Mouse (Mus musculus): Measurements from ENCODE around the gene Htra3. TPM values are rescaled to one million over a fixed set of nuclear protein-coding genes. Genes with fewer than 3 reads are reported as not detected.

The Htra3 gene
- 4.7 and 6.2 TPM in 2 replicates for polyA plus RNA-seq (2014; fragmentation: Nextera tagmentation; extraction: Ambion mirVana)

DNA sequence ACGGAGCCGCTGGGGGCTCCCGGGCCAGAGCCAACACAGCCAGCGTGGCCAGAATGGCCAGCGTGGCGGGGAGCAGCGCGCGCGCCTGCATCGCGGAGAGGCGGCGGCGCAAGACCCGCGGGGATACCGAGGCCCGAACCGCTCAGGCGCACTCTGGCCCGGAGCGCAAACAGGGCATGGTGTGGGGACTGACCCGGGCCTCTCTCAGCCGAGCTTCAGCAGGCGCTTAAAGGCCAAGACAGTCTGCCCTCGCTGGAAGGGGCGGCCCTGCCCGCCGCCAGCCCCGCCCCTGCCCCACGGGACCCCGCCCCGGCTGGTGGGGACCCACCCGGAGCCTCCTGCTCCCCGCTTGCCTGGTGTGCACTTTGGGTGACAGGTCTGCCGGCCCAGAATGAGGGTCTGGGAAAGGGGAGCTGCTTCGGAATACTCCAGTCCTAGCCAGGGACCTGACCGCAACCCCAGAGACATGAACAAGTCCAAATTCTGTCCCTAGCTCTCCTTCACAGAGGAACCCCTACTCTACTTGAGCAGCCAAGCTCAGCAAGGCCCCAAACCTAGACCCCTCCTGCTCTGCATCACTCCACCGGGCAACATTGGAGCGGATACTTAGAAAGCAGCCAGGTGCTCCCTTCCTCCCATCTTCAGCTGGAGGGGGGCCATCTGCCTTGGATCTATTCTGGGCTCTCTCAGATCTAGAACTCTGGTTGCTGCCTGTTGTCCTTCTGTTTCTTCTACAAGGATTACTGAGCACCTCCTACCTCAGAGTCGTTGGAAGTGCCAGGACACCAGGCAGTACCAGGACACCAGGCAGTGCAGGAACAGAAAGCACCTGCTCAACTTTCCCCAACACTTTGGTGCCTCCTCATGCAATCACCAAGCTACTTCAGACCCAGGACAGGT, at the start of gene Htra3:
Gene Htra3, minus strand, starts transcription at position 527 of the 900 bp plus-strand sequence.
- no peaks in the 10 kb centered on the region for H3K9me3 ChIP-seq (ENCODE audit: control insufficient read depth, low read length)
- DNase-seq (ENCODE audit: low spot score): no peak
- ATAC-seq (ENCODE audit: low FRiP score): no peak
- peak within 1 kb of the TSS; percentile 63 for H3K4me2 ChIP-seq (replicated peaks; ENCODE audit: low read depth, low read length)
- peak within 1 kb of the TSS; percentile 32 for H3K4me3 ChIP-seq (ENCODE audit: low read depth, low read length)
- H3K27ac ChIP-seq (ENCODE audit: low read depth, low read length): no peak within 1 kb of the TSS
- H3K4me1 ChIP-seq (replicated peaks; ENCODE audit: control insufficient read depth, insufficient read depth, low read length): peaks cover 3% of the 10 kb centered on the region; the same call in 1 of the 2 replicates
- peaks cover 24% of the 10 kb centered on the region for H3K27me3 ChIP-seq (ENCODE audit: control insufficient read depth, insufficient read depth, low read length)
- H3K9ac ChIP-seq (ENCODE audit: low read depth, low read length): 0 out of 2 replicates have a peak within 1 kb of the TSS, but pooled peaks have one; percentile 19
- H3K36me3 ChIP-seq (ENCODE audit: control insufficient read depth, insufficient read depth, low read length): no peaks in the 10 kb centered on the region
- 12% methylated on average over 32 of the region's 42 CpGs for WGBS

DNA sequence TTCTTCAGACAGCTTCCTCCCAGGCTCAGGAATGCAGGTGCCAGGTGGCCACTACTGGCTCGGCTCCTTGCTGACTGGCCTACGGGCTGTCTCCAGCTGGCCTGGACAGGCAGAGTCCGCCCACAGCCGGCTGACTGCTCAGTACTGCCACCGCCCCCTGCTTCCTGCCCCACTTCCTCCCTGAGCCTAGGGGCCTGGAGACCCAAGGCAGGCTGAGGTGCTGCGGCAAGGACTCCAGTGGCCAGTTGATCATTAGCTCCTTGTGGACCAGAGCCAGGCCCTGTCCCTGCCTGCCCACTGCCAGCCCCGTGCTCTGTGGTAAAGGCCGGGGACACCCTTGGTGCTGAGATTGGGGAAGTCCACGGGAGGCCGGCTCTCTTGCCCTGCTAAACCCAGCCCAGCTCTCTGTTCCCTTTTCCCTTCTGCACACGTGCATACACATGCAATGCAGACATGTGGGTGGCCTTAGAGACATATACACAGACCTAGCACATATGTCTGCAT, 49.4 kb upstream of the Htra3 start:
- H3K27ac ChIP-seq (ENCODE audit: low read depth, low read length): no peak overlapping the region
- DNase-seq (ENCODE audit: low spot score): peak; percentile 19
- H3K4me3 ChIP-seq (ENCODE audit: low read depth, low read length): no peak overlapping the region
- no peak overlapping the region for H3K4me2 ChIP-seq (replicated peaks; ENCODE audit: low read depth, low read length)
- H3K9ac ChIP-seq (ENCODE audit: low read depth, low read length): no peak overlapping the region
- no peaks in the 10 kb centered on the region for H3K36me3 ChIP-seq (ENCODE audit: control insufficient read depth, insufficient read depth, low read length)
- no peaks in the 10 kb centered on the region for H3K27me3 ChIP-seq (ENCODE audit: control insufficient read depth, insufficient read depth, low read length)
- no peaks in the 10 kb centered on the region for H3K9me3 ChIP-seq (ENCODE audit: control insufficient read depth, low read length)
- no peaks in the 10 kb centered on the region for H3K4me1 ChIP-seq (replicated peaks; ENCODE audit: control insufficient read depth, insufficient read depth, low read length)
- no peak for ATAC-seq (ENCODE audit: low FRiP score)
- 54% methylated on average over 11 of the region's 11 CpGs for WGBS

DNA sequence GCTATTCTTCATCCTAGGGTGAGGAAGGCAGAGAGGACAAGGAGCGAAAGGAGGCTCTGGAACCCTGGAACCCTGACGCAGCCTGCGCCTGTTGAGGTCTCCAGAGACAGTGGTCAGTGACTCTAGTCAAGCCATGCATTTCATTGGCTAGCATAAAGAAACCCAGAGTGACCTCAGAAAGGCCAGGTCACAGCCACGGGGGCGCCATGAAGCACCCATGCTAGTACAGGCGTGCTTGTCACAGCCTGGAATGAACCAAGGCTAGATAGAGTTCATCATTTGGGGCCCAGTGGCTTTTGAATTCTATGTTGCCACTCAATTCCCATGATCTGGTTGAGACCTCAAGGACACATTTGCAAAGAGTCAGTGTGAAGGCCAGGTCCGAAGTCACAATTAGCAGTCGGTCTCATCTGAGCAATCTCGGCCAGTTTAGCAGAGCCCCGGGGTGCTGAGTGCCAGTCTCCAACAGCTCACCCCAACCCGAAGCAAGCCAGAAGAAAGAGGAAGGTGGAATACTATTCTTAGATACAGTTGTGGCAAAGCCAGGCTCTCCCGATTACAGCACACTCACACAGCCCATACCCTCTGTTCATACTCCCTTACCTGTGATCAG, 48.9 kb upstream of the Htra3 start:
- Histone ChIP-seq H3K4me2 (replicated peaks; ENCODE audit: low read depth, low read length) (no peak overlapping the region), H3K4me1 (replicated peaks; ENCODE audit: control insufficient read depth, insufficient read depth, low read length) (no peaks in the 10 kb centered on the region), H3K27ac (ENCODE audit: low read depth, low read length) (no peak overlapping the region), H3K36me3 (ENCODE audit: control insufficient read depth, insufficient read depth, low read length) (no peaks in the 10 kb centered on the region), H3K27me3 (ENCODE audit: control insufficient read depth, insufficient read depth, low read length) (no peaks in the 10 kb centered on the region), H3K4me3 (ENCODE audit: low read depth, low read length) (no peak overlapping the region), H3K9me3 (ENCODE audit: control insufficient read depth, low read length) (no peaks in the 10 kb centered on the region), H3K9ac (ENCODE audit: low read depth, low read length) (no peak overlapping the region)
- no peak for ATAC-seq (ENCODE audit: low FRiP score)
- no peak for DNase-seq (ENCODE audit: low spot score)
- 87% methylated on average over 12 of the region's 12 CpGs for WGBS

- 91% methylated on average over 5 of the region's 5 CpGs for WGBS
- Histone ChIP-seq H3K9ac (ENCODE audit: low read depth, low read length) (no peak overlapping the region), H3K27me3 (ENCODE audit: control insufficient read depth, insufficient read depth, low read length) (no peaks in the 10 kb centered on the region), H3K4me3 (ENCODE audit: low read depth, low read length) (no peak overlapping the region), H3K27ac (ENCODE audit: low read depth, low read length) (no peak overlapping the region), H3K36me3 (ENCODE audit: control insufficient read depth, insufficient read depth, low read length) (no peaks in the 10 kb centered on the region), H3K9me3 (ENCODE audit: control insufficient read depth, low read length) (no peaks in the 10 kb centered on the region), H3K4me1 (replicated peaks; ENCODE audit: control insufficient read depth, insufficient read depth, low read length) (no peaks in the 10 kb centered on the region), H3K4me2 (replicated peaks; ENCODE audit: low read depth, low read length) (no peak overlapping the region)
- no peak for DNase-seq (ENCODE audit: low spot score)
- ATAC-seq (ENCODE audit: low FRiP score): no peak
Measured at GRCm38 (mm10) chr5:35727447-35727846, 47.9 kb upstream of the Htra3 start.

GRCm38 (mm10) chr5:35725840-35726239, 46.3 kb upstream of the Htra3 start:
- H3K4me2 ChIP-seq (replicated peaks; ENCODE audit: low read depth, low read length): no peak overlapping the region
- no peak overlapping the region for H3K27ac ChIP-seq (ENCODE audit: low read depth, low read length)
- H3K4me1 ChIP-seq (replicated peaks; ENCODE audit: control insufficient read depth, insufficient read depth, low read length): no peaks in the 10 kb centered on the region
- H3K4me3 ChIP-seq (ENCODE audit: low read depth, low read length): no peak overlapping the region
- WGBS: 81% methylated on average over 3 of the region's 3 CpGs
- H3K27me3 ChIP-seq (ENCODE audit: control insufficient read depth, insufficient read depth, low read length): no peaks in the 10 kb centered on the region
- H3K36me3 ChIP-seq (ENCODE audit: control insufficient read depth, insufficient read depth, low read length): no peaks in the 10 kb centered on the region
- no peaks in the 10 kb centered on the region for H3K9me3 ChIP-seq (ENCODE audit: control insufficient read depth, low read length)
- no peak overlapping the region for H3K9ac ChIP-seq (ENCODE audit: low read depth, low read length)
- ATAC-seq (ENCODE audit: low FRiP score) (no peak), DNase-seq (ENCODE audit: low spot score) (no peak)

GRCm38 (mm10) chr5:35723900-35724299, 44.3 kb upstream of the Htra3 start:
- Histone ChIP-seq H3K4me2 (replicated peaks; ENCODE audit: low read depth, low read length) (no peak overlapping the region), H3K9ac (ENCODE audit: low read depth, low read length) (no peak overlapping the region), H3K4me3 (ENCODE audit: low read depth, low read length) (no peak overlapping the region), H3K36me3 (ENCODE audit: control insufficient read depth, insufficient read depth, low read length) (no peaks in the 10 kb centered on the region), H3K9me3 (ENCODE audit: control insufficient read depth, low read length) (no peaks in the 10 kb centered on the region), H3K4me1 (replicated peaks; ENCODE audit: control insufficient read depth, insufficient read depth, low read length) (no peaks in the 10 kb centered on the region), H3K27ac (ENCODE audit: low read depth, low read length) (no peak overlapping the region), H3K27me3 (ENCODE audit: control insufficient read depth, insufficient read depth, low read length) (no peaks in the 10 kb centered on the region)
- ATAC-seq (ENCODE audit: low FRiP score) (no peak), DNase-seq (ENCODE audit: low spot score) (no peak)
- 76% methylated on average over 5 of the region's 5 CpGs for WGBS

DNA sequence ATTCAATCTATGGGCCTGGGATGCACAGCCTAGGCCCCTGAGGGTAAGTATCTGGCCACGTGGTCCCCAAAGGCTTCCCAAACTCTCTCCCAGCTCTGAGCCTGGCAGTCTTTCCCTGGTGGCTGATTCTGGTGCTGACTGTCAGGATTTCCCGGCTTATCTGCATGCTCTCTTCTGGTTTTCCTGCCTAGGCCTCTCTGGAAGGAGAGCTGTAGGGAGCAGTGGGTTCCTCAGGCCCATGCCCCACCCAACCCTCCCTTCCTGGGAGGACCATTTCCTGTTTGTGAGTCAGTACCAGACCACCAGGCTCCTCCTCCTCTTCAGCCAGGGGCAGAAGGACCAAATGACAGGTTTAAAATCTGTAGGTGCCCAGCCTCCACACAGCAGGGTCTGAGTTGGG, 43.1 kb upstream of the Htra3 start:
- Histone ChIP-seq H3K9ac (ENCODE audit: low read depth, low read length) (no peak overlapping the region), H3K9me3 (ENCODE audit: control insufficient read depth, low read length) (no peaks in the 10 kb centered on the region), H3K27me3 (ENCODE audit: control insufficient read depth, insufficient read depth, low read length) (no peaks in the 10 kb centered on the region), H3K36me3 (ENCODE audit: control insufficient read depth, insufficient read depth, low read length) (no peaks in the 10 kb centered on the region), H3K4me1 (replicated peaks; ENCODE audit: control insufficient read depth, insufficient read depth, low read length) (no peaks in the 10 kb centered on the region), H3K4me2 (replicated peaks; ENCODE audit: low read depth, low read length) (no peak overlapping the region), H3K4me3 (ENCODE audit: low read depth, low read length) (no peak overlapping the region), H3K27ac (ENCODE audit: low read depth, low read length) (no peak overlapping the region)
- ATAC-seq (ENCODE audit: low FRiP score): no peak
- WGBS: 63% methylated on average over 2 of the region's 2 CpGs
- no peak for DNase-seq (ENCODE audit: low spot score)

DNA sequence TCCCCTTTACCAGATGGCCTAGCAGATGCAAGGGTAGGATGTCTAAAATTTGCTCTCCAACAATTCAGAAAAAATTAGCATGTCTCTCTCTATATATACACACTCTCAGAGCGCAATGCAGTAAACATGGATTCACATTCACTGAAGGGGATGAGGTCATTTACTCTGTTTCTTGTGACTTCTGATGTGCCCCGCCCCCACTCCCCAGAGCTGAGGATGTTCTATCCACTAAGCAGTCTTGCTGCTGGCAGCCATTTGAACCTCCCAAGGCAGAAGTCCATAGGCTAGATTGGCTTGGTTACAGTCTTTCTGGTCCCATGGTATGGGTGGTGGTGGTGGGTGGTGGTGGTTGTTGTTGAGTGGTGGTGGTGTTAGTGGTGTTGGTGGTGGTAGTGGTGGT, 42.4 kb upstream of the Htra3 start:
- ATAC-seq (ENCODE audit: low FRiP score): no peak
- no peaks in the 10 kb centered on the region for H3K9me3 ChIP-seq (ENCODE audit: control insufficient read depth, low read length)
- no peaks in the 10 kb centered on the region for H3K4me1 ChIP-seq (replicated peaks; ENCODE audit: control insufficient read depth, insufficient read depth, low read length)
- H3K4me2 ChIP-seq (replicated peaks; ENCODE audit: low read depth, low read length): no peak overlapping the region
- DNase-seq (ENCODE audit: low spot score): no peak
- H3K36me3 ChIP-seq (ENCODE audit: control insufficient read depth, insufficient read depth, low read length): no peaks in the 10 kb centered on the region
- H3K27ac ChIP-seq (ENCODE audit: low read depth, low read length): no peak overlapping the region
- 91% methylated on average over 2 of the region's 2 CpGs for WGBS
- H3K4me3 ChIP-seq (ENCODE audit: low read depth, low read length): no peak overlapping the region
- no peaks in the 10 kb centered on the region for H3K27me3 ChIP-seq (ENCODE audit: control insufficient read depth, insufficient read depth, low read length)
- no peak overlapping the region for H3K9ac ChIP-seq (ENCODE audit: low read depth, low read length)

All from hindbrain, embryonic 11.5 days (tissue).